Mouse (Mus musculus) hindbrain, embryonic 12.5 days (tissue): ENCODE results near the gene Mt1. TPM values are rescaled to one million over a fixed set of nuclear protein-coding genes. Genes with fewer than 3 reads are reported as not detected.
"Not testable (repeated sequence)": the region's sequence is repeated elsewhere in the genome, so short reads cannot be mapped to it uniquely, and the experiment has no call there.

Experiments used
- ATAC-seq: fragments of 200-750 bp; cut with Nextera tagmentation; 2 replicates; pipeline ENCODE4 v1.8.0; 2017; ENCODE audit warnings: moderate TSS enrichment; ENCODE audit not compliant: low FRiP score
- H3K27ac ChIP-seq: fragments of 300-500 bp; sonication (generic); 2 replicates; pipeline ENCODE4 v1.5.1; 2016; ENCODE audit warnings: mild to moderate bottlenecking
- H3K27me3 ChIP-seq: fragments of 300-500 bp; sonication (generic); 2 replicates; pipeline ENCODE4 v1.6.1; 2016; ENCODE audit warnings: mild to moderate bottlenecking
- H3K36me3 ChIP-seq: fragments of 300-500 bp; sonication (generic); 2 replicates; pipeline ENCODE4 v1.6.1; 2016; ENCODE audit warnings: mild to moderate bottlenecking
- H3K4me1 ChIP-seq: fragments of 300-500 bp; sonication (generic); 2 replicates; pipeline ENCODE4 v1.6.1; 2016
- H3K4me2 ChIP-seq: fragments of 300-500 bp; sonication (generic); replicated peaks from 2 replicates; pipeline ENCODE4 v1.6.1; 2016; ENCODE audit warnings: mild to moderate bottlenecking
- H3K4me3 ChIP-seq: fragments of 300-500 bp; sonication (generic); 2 replicates; pipeline ENCODE4 v1.5.1; 2016; ENCODE audit warnings: mild to moderate bottlenecking
- H3K9ac ChIP-seq: fragments of 300-500 bp; sonication (generic); 2 replicates; pipeline ENCODE4 v1.6.1; 2016; ENCODE audit warnings: mild to moderate bottlenecking, moderate library complexity
- H3K9me3 ChIP-seq: fragments of 300-500 bp; sonication (generic); replicated peaks from 2 replicates; pipeline ENCODE4 v1.6.1; 2016; ENCODE audit warnings: mild to moderate bottlenecking
- WGBS: fragments of 180-500 bp; shearing (Covaris S2); methylation state at CpG from one replicate; pipeline ENCODE4 v1.1.7; 2016; 5-methylcytosine and 5-hydroxymethylcytosine counted together
- polyA plus RNA-seq: library from polyadenylated mRNA; unstranded; fragments of >200 nt; fragmentation: Nextera tagmentation; extraction: Ambion mirVana; gene quantifications from 2 replicates; pipeline ENCODE4 v1.2.1, GENCODE M21; 2016

Mt1 gene
- polyA plus RNA-seq, 1 experiment from 2014 or later: 47.3 TPM

DNA sequence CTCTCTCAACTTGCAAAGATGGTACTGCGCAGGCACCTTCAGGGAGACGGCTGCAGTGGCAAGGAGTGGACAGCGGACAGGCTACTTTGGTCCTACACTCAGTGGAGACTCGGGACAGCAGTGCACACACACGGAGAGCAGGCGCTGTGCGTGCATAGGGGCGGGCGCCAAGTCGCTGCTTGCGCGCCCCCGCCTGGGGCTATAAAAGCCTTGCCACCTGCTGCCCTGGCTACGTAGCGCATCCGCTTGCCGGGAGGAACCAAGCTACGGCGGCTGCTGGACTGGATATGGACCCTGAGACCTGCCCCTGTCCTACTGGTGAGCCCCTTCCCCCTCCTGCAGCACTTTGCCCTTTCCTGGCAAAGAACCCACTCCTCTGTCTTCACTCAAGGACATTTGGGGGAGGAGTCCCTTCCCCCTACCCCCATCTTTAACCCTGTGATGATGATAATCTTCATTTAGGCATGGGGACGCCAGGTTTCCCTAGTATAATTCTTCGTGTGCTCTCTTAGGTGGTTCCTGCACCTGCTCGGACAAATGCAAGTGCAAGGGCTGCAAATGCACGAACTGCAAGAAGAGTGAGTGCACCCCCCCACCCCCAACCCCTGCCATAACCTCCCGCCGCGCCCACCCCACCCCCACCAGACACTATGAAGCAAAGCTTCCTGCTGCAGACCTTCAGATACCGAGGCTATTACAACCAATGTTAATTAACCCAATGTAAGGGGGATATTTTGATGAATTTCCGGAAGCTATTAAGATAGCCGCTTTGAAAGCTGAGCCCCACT is 26.2 kb upstream of the Mt1 start, which contains the start of gene Mt3:
Mt3 (plus strand) TSS at position 95 of the 788 bp plus-strand sequence.
- Histone ChIP-seq H3K9me3 (no peaks in the 10 kb centered on the region), H3K4me2 (peak within 1 kb of the TSS; percentile 70), H3K4me1 (peaks cover 23% of the 10 kb centered on the region), H3K27me3 (peaks cover 19% of the 10 kb centered on the region), H3K27ac (0 out of 2 replicates have a peak within 1 kb of the TSS, but pooled peaks have one; percentile 17), H3K9ac (peak within 1 kb of the TSS; percentile 39), H3K36me3 (no peaks in the 10 kb centered on the region), H3K4me3 (peak within 1 kb of the TSS; percentile 32)
- peak; percentile 85 for ATAC-seq
- 1% methylated on average over 29 of the region's 29 CpGs for WGBS

DNA sequence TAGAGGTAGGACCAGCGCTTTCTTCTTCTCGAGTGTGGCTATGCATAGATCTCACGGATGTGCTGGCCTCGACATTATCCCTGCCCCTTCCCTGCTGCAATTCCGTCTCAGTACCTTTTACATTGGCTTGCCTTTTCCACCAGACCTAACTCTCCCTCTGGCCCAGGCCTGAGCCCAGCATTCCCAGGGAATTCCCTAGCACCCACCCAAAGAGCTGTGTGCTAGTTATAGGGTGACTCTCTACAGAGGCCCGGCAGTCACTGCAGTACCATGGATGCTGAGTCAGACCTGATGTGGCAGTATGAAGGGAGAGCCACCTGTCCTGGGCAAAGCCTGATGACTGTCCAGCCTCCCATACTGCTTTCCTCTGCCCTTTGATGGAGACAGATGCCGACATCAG is 25.4 kb upstream of the Mt1 start:
- H3K4me2 ChIP-seq: peak overlapping the region; percentile 70
- peaks cover 23% of the 10 kb centered on the region for H3K4me1 ChIP-seq
- 0 out of 2 replicates have a peak overlapping the region, but pooled peaks have one; percentile 17 for H3K27ac ChIP-seq
- 33% methylated on average over 7 of the region's 7 CpGs for whole genome bisulfite sequencing
- H3K27me3 ChIP-seq: peaks cover 19% of the 10 kb centered on the region
- 0 out of 2 replicates have a peak overlapping the region, but pooled peaks have one; percentile 39 for H3K9ac ChIP-seq
- H3K36me3 ChIP-seq: no peaks in the 10 kb centered on the region
- H3K9me3 ChIP-seq: no peaks in the 10 kb centered on the region
- 0 out of 2 replicates have a peak, but pooled peaks have one; percentile 37 for ATAC-seq
- H3K4me3 ChIP-seq: peak overlapping the region; percentile 32

DNA sequence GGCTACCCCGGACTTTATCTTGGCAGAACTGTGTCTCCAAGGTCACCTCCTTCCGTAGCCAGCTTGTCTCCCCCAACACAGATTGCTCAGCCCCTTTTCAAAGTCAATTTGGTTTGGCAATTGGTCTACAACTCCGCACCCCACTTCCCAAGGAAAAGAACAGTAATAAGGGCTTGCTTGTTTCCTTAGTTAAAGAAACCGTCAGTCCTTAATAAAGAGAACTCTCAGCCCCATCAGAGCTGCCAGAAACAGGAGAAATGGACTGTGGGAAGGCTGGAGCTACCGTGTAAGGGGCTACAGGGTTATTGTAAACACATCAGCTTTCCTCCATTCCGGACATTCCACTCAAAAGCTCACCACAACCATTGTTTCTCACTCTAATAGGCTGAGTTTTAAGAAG is 24.3 kb upstream of the Mt1 start:
- no peak for ATAC-seq
- Histone ChIP-seq H3K27ac (no peak overlapping the region), H3K27me3 (peaks cover 19% of the 10 kb centered on the region), H3K9ac (no peak overlapping the region), H3K4me3 (no peak overlapping the region), H3K9me3 (no peaks in the 10 kb centered on the region), H3K4me2 (no peak overlapping the region), H3K36me3 (no peaks in the 10 kb centered on the region), H3K4me1 (peaks cover 23% of the 10 kb centered on the region)
- 47% methylated on average over 6 of the region's 6 CpGs for WGBS

DNA sequence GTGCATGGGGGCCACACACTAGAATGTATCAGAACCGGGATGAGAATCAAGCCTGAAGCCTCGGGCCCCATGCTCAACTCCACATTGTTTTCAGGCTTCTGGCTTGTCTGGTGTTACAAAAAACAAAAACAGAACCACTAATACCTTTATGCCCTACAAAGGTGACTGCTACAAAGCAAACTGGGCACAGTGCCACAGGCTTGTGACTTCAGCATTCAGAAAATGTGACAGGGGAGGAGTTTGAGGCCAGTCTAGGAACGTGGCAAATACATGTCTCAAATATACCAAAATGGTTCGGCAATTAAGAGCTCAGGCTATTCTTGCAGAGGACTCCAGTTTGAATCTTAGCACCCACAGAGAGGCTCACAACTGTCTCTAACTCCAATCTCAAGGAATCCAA is 22.8 kb upstream of the Mt1 start:
- H3K27ac ChIP-seq: no peak overlapping the region
- H3K4me3 ChIP-seq: no peak overlapping the region
- ATAC-seq: no peak
- peaks cover 23% of the 10 kb centered on the region for H3K4me1 ChIP-seq
- no peaks in the 10 kb centered on the region for H3K36me3 ChIP-seq
- H3K9ac ChIP-seq: no peak overlapping the region
- H3K4me2 ChIP-seq: no peak overlapping the region
- no peaks in the 10 kb centered on the region for H3K9me3 ChIP-seq
- peaks cover 19% of the 10 kb centered on the region for H3K27me3 ChIP-seq
- WGBS: 83% methylated on average over 4 of the region's 4 CpGs

DNA sequence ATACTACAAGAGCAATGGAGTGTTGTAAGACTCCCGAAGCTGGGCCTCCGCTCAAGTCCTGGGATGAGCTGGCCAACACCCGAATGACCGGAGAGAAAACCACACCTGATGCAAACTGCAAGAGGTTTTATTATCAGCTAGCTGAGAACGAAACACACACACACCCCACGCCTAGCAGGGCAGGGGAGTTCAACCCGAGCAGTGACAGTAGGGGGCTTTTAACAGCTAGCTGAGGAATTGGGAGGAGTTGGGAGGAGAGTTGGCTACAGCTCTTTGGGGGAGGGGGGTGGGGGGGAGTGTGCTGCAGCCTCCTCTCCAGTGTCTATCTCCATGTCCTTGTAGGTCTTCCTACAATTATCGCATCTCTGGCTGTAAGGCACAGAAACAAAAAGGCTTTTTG is 13.1 kb upstream of the Mt1 start:
- not testable (repeated sequence) for H3K27ac ChIP-seq, ATAC-seq, H3K9ac ChIP-seq, H3K9me3 ChIP-seq, H3K4me2 ChIP-seq, H3K4me3 ChIP-seq, H3K4me1 ChIP-seq, H3K36me3 ChIP-seq
- WGBS: 74% methylated on average over 8 of the region's 8 CpGs
- H3K27me3 ChIP-seq: peaks cover 26% of the 10 kb centered on the region

DNA sequence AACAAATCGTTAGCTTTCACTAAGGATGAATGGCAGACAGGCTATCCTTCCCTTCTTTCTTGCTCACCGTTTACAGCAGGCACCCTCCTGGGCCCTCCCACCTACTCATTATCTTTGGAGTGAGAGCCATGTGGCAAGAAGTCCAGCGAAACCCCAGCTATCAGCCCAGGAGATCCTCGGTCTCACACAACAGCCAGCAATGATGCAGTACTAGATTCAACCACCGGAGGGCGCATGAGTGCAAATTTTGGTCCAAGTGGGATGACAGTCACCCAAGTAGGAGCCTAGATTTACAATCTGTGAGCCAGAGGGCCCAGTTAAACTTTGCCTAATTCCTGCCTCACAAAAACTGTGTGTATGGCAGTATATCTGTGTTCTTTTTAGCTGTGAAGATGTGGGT is 11.6 kb upstream of the Mt1 start:
- Histone ChIP-seq H3K4me3 (no peak overlapping the region), H3K36me3 (no peaks in the 10 kb centered on the region), H3K9me3 (no peaks in the 10 kb centered on the region), H3K4me1 (peaks cover 9% of the 10 kb centered on the region), H3K27me3 (peaks cover 40% of the 10 kb centered on the region), H3K9ac (no peak overlapping the region), H3K27ac (no peak overlapping the region), H3K4me2 (0 out of 2 replicates have a peak overlapping the region, but pooled peaks have one; percentile 4)
- ATAC-seq: peak; percentile 58; the same call in 1 of the 2 replicates
- 5% methylated on average over 6 of the region's 6 CpGs for WGBS

DNA sequence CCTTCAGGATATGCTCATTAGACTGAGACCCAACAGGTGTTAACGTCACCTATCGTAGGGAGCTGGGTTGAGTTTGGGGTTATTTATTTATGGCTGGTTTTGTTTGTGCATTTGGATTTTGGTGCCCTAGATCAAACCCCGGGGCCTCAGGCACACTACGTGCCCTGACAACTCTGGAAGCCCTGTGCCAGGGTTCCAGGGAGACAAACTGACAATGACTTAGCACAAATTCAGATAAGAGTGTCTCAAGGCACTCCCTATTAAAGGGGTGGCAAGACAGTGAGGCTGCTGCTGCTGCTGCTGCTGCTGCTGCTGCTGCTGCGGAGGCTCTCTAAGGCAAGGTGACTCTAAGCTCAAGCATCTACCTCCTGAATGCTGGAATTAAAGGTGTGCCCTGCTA is 9.3 kb upstream of the Mt1 start:
- Histone ChIP-seq H3K27me3 (peaks cover 63% of the 10 kb centered on the region), H3K4me1 (peaks cover 24% of the 10 kb centered on the region), H3K27ac (no peak overlapping the region), H3K9me3 (no peaks in the 10 kb centered on the region), H3K36me3 (no peaks in the 10 kb centered on the region), H3K9ac (no peak overlapping the region), H3K4me3 (no peak overlapping the region), H3K4me2 (no peak overlapping the region)
- 82% methylated on average over 5 of the region's 5 CpGs for WGBS
- no peak for ATAC-seq

DNA sequence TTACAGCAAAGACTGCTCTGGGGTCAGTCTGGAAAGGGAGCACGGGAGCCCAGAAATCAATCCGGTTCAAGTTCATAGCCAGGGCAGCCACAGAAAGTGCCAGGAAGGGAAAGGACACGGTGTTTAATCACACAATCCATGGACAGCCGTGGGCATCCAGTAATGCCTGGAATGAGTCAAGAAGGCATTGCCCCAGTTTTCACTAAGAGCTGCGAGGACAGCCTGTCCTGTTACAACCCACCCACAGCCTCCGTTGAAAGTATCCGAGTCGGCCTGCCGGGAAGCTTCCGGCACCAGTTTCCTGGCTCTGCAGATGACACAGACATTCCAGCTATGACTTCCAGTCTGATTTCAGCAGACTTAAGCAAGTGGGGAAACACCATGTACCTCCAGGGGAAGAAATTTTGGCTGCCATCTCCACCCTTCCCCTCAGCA is 7.5 kb upstream of the Mt1 start:
- peaks cover 24% of the 10 kb centered on the region for H3K4me1 ChIP-seq
- no peak overlapping the region for H3K9ac ChIP-seq
- peak overlapping the region; percentile 91; the same call in 1 of the 2 replicates for H3K4me2 ChIP-seq
- H3K27me3 ChIP-seq: peaks cover 81% of the 10 kb centered on the region
- 46% methylated on average over 10 of the region's 10 CpGs for WGBS
- H3K36me3 ChIP-seq: no peaks in the 10 kb centered on the region
- H3K4me3 ChIP-seq: no peak overlapping the region
- no peak for ATAC-seq
- H3K27ac ChIP-seq: no peak overlapping the region
- H3K9me3 ChIP-seq: no peaks in the 10 kb centered on the region

DNA sequence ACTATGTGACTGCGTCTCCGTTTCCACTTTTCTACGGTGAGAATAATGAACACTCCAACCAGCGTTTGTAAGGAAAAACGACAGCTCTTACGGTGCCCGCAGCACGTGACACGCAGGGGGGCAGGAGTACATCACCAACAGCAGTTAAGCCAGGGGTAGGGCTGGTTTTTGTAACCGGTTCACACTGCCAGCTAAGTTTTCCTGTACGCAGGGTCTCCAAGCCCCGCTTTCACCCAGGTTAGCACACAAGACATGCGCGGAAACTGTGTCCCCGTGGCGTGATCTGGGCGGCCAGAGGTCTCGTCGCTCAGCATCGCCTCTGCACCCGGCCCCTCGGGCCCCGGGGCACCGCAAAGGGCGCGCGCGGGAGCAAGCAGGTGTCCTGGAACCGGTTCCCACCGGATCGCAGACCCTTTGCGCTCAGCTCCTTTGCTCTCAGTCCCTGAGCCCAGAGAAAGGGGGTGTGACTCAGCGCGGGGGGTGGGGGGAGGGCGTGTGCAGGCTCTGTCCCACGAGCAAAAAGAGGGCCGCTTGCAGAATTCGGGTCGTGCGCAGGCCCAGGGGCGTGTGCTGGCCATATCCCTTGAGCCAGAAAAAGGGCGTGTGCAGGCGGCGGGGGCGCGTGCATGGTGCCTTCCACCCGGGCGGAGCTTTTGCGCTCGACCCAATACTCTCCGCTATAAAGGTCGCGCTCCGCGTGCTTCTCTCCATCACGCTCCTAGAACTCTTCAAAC is 6.6 kb upstream of the Mt1 start, which contains the start of gene Mt2:
Mt2 (plus strand) TSS at position 590 of the 734 bp plus-strand sequence.
- Histone ChIP-seq H3K36me3 (no peaks in the 10 kb centered on the region), H3K9ac (peak within 1 kb of the TSS; percentile 47), H3K27ac (no peak within 1 kb of the TSS), H3K4me3 (peak within 1 kb of the TSS; percentile 45), H3K4me1 (peaks cover 24% of the 10 kb centered on the region), H3K4me2 (peak within 1 kb of the TSS; percentile 91), H3K27me3 (peaks cover 90% of the 10 kb centered on the region), H3K9me3 (no peaks in the 10 kb centered on the region)
- WGBS: under 1% methylated on average over 56 of the region's 56 CpGs
- ATAC-seq: peak; percentile 64; the same call in 1 of the 2 replicates

DNA sequence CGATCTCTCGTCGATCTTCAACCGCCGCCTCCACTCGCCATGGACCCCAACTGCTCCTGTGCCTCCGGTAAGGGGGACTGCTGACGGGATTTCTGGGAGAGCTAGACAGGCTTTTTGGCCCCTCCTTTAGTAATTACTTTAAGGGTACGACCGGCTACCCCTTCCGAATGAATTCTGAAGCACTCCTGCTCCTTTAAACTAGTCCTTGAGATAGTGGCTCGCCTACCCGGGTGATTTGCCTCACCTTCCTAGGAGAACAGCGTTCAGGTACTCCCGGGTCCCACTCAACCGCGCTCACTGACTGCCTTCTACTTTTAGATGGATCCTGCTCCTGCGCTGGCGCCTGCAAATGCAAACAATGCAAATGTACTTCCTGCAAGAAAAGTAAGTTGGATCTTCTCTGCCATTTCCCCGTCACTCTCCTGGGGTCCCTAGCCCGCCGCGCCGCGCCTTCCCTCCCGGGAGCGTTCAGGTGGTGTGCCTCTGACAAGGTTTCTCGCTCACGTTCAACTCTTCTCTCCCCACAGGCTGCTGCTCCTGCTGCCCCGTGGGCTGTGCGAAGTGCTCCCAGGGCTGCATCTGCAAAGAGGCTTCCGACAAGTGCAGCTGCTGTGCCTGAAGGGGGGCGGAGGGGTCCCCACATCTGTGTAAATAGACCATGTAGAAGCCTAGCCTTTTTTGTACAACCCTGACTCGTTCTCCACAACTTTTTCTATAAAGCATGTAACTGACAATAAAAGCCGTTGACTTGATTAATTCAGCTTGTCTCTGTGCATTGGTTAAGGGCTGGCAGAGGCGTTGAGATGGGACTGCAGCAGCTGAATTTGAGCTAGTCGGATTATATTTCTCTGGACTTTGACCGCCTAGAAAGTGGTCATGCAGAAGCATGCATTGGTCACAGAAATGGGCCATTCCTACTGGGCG is 5.8 kb upstream of the Mt1 start:
- Histone ChIP-seq H3K4me3 (peak overlapping the region; percentile 45), H3K27ac (no peak overlapping the region), H3K9ac (peak overlapping the region; percentile 47; the same call in 1 of the 2 replicates), H3K36me3 (no peaks in the 10 kb centered on the region), H3K9me3 (no peaks in the 10 kb centered on the region), H3K4me1 (peaks cover 24% of the 10 kb centered on the region), H3K27me3 (peaks cover 94% of the 10 kb centered on the region), H3K4me2 (peak overlapping the region; percentile 91)
- WGBS: 1% methylated on average over 39 of the region's 39 CpGs
- ATAC-seq: no peak

DNA sequence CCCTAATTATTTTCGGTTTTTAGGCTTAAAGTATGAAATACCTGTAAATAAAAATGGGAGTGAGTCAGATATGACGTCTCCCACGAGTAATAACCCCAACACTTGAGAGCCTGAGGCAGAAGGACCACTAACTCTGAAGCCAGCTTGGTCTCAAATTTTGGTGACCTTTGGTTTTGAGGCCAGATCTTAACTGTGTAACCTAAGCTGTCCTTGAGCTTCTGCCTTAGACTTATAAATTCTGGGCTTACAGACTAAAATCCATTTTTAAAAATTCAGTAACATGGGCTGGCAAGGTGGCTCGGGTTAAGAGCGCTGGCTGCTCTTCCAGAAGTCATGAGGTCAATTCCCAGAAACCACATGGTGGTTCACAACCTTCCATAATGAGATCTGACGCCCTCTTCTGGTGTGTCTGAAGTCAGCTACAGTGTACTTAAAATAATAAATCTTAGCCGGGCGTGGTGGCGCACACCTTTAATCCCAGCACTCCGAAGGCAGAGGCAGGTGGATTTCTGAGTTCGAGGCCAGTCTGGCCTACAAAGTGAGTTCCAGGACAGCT is 5.0 kb upstream of the Mt1 start:
- ATAC-seq: no peak
- Histone ChIP-seq H3K36me3 (no peaks in the 10 kb centered on the region), H3K4me2 (no peak overlapping the region), H3K27me3 (peaks cover 99% of the 10 kb centered on the region), H3K9ac (no peak overlapping the region), H3K27ac (no peak overlapping the region), H3K9me3 (no peaks in the 10 kb centered on the region), H3K4me3 (no peak overlapping the region), H3K4me1 (peaks cover 29% of the 10 kb centered on the region)
- WGBS: 49% methylated on average over 11 of the region's 11 CpGs
